In genomic region chr8:118965101-118965840, GRCm38 (mm10) we compare ENCODE assay signal across 27 mouse cellular contexts.
DNase-seq lines count a peak whose midpoint lies in the region; ATAC-seq and TF ChIP-seq lines count a peak whose summit lies in the region.
"Had no signal": no experiment of that assay in that cellular context is flagged by ENCODE, and none has a peak within 500 bp of the region (broad histone marks: within the 10 kb centered on the region; RNA-seq: fewer than 3 reads in every experiment).

No protein-coding gene starts in this region.

- peaks cover 24% of the 10 kb centered on the region for H3K4me1 ChIP-seq in cerebellum, adult 2 months (ENCODE audit: control insufficient read depth, insufficient read depth, low read length)
- H3K4me1 ChIP-seq: embryonic facial prominence, embryonic 12.5 days; embryonic facial prominence, embryonic 15.5 days; heart, embryonic 12.5 days; heart, embryonic 15.5 days; intestine, embryonic 15.5 days had no signal

- 32% methylated on average over 15 of the region's 15 CpGs for WGBS in cerebellum, adult 2 months

- no peak overlapping the region for H3K4me3 ChIP-seq in cerebellum, adult 2 months (replicated peaks; ENCODE audit: insufficient read depth, low read depth, low read length)
- H3K4me3 ChIP-seq in left cerebral cortex, adult 2 months = no peak overlapping the region
- H3K4me3 ChIP-seq: embryonic facial prominence, embryonic 12.5 days; embryonic facial prominence, embryonic 15.5 days; gastrocnemius, adult 2 months; heart, embryonic 12.5 days; heart, embryonic 15.5 days; hindbrain, embryonic 10.5 days; hindbrain, embryonic 13.5 days; intestine, embryonic 15.5 days had no signal

- no peak for TF ChIP-seq POLR2A in cerebellum, adult 2 months (IDR thresholded peaks at IDR 0.05; ENCODE audit: borderline replicate concordance, insufficient read depth, low read length)

- TF ChIP-seq CTCF in cerebellum, adult 2 months (IDR thresholded peaks at IDR 0.05; ENCODE audit: borderline replicate concordance, insufficient read depth, low read depth, low read length) = no peak
- no peak for TF ChIP-seq CTCF in left cerebral cortex, adult 2 months (IDR thresholded peaks at IDR 0.05)

- peak; percentile 14 for DNase-seq in adrenal gland, postnatal 10 days
- no peak for DNase-seq in adrenal gland, adult (ENCODE audit: inconsistent age in 2 of 2, low spot score in 1 of 2)
- DNase-seq in cerebellum, adult 2 months = peak; percentile 35 to 50
- DNase-seq in left cerebral cortex, postnatal 4 days = peak; percentile 36
- no peak for DNase-seq in left cerebral cortex, adult 2 months (ENCODE audit: extremely low spot score in 1 of 2, low spot score in 2 of 2)
- peak; percentile 41 to 52 for DNase-seq in cerebellum, postnatal 25 days
- DNase-seq in embryo, embryonic 10.5 days (ENCODE audit: low spot score) = no peak
- DNase-seq: adrenal gland, postnatal 14 days; forebrain, postnatal 0 days; gastrocnemius, adult 2 months; gastrocnemius, postnatal 25 days; heart, adult 18-20 months; heart, postnatal 10 days; heart, postnatal 36 days; kidney, adult 11 months; kidney, adult 8-10 months had no signal

- no peak for ATAC-seq in cerebellum, adult (ENCODE audit: insufficient number of reproducible peaks, low FRiP score, low TSS enrichment)
- ATAC-seq: activated CD4-positive, CD25-positive, alpha-beta regulatory T cell, adult 4 months; forebrain, embryonic 14.5 days; forebrain, postnatal 0 days; hindbrain, embryonic 16.5 days; intestine, embryonic 15.5 days had no signal

- H3K27me3 ChIP-seq in cerebellum, adult 2 months (ENCODE audit: control insufficient read depth, insufficient read depth, low read length) = no peaks in the 10 kb centered on the region
- H3K27me3 ChIP-seq: embryonic facial prominence, embryonic 12.5 days; embryonic facial prominence, embryonic 15.5 days; heart, embryonic 12.5 days; heart, embryonic 15.5 days; hindbrain, embryonic 13.5 days; intestine, embryonic 15.5 days had no signal

- H3K27ac ChIP-seq in cerebellum, adult 2 months (ENCODE audit: insufficient read depth, low read length) = no peak overlapping the region
- H3K27ac ChIP-seq in left cerebral cortex, adult 2 months = no peak overlapping the region
- H3K27ac ChIP-seq: embryonic facial prominence, embryonic 12.5 days; embryonic facial prominence, embryonic 15.5 days; gastrocnemius, adult 2 months; heart, embryonic 15.5 days; hindbrain, embryonic 10.5 days; hindbrain, embryonic 13.5 days; intestine, embryonic 15.5 days had no signal

- intact Hi-C loops in left cerebral cortex, postnatal 4 days (cut with DNase I) = no loop called here
- intact Hi-C loops in left cerebral cortex, adult 2 months (cut with DNase I) = no loop called here

Comparison
In these comparisons a context has a peak if more than half of its experiments do, and no peak if none do; other contexts are left out.
1. DNase-seq: peak in adrenal gland, postnatal 10 days (single experiment), cerebellum, adult 2 months (2 of 2), left cerebral cortex, postnatal 4 days (single experiment) and cerebellum, postnatal 25 days (2 of 2); none in adrenal gland, adult (0 of 2), left cerebral cortex, adult 2 months (0 of 2) and embryo, embryonic 10.5 days (single experiment).